12 mouse cellular contexts compared by ENCODE assay signal in genomic region chr13:53734944-53735343, GRCm38 (mm10).
DNase-seq lines count a peak whose midpoint lies in the region; ATAC-seq and TF ChIP-seq lines count a peak whose summit lies in the region.
"Had no signal": no experiment of that assay in that cellular context is flagged by ENCODE, and none has a peak within 500 bp of the region (broad histone marks: within the 10 kb centered on the region; RNA-seq: fewer than 3 reads in every experiment).

No protein-coding gene starts in this region.

- TF ChIP-seq CTCF in intestine, postnatal 0 days (IDR thresholded peaks at IDR 0.05; ENCODE audit: low read depth) = no peak

- H3K36me3 ChIP-seq in intestine, embryonic 15.5 days = no peaks in the 10 kb centered on the region
- H3K36me3 ChIP-seq in intestine, postnatal 0 days (ENCODE audit: control insufficient read depth, insufficient read depth) = no peaks in the 10 kb centered on the region
- no peaks in the 10 kb centered on the region for H3K36me3 ChIP-seq in liver, embryonic 11.5 days (ENCODE audit: control insufficient read depth, insufficient read depth, low read length)
- H3K36me3 ChIP-seq: G1E; hindbrain, embryonic 15.5 days had no signal

- no peak overlapping the region for H3K4me2 ChIP-seq in intestine, embryonic 15.5 days (replicated peaks)
- no peak overlapping the region for H3K4me2 ChIP-seq in intestine, postnatal 0 days (replicated peaks; ENCODE audit: low read depth)
- H3K4me2 ChIP-seq in liver, embryonic 11.5 days = no peak overlapping the region
- H3K4me2 ChIP-seq: hindbrain, embryonic 15.5 days had no signal

- H3K9ac ChIP-seq in intestine, embryonic 15.5 days = no peak overlapping the region
- no peak overlapping the region for H3K9ac ChIP-seq in intestine, postnatal 0 days (ENCODE audit: low read depth, low read length)
- no peak overlapping the region for H3K9ac ChIP-seq in liver, embryonic 11.5 days (ENCODE audit: low read depth, low read length)
- H3K9ac ChIP-seq: hindbrain, embryonic 15.5 days; liver, embryonic 14.5 days had no signal

- peak; percentile 25 for DNase-seq in adrenal gland, postnatal 10 days
- no peak for DNase-seq in adrenal gland, postnatal 4 days (ENCODE audit: low spot score in 2 of 2)
- DNase-seq in Muller cell, postnatal 12 days (ENCODE audit: inconsistent ontology term) = peak; percentile 71
- peak; percentile 73 for DNase-seq in heart, postnatal 4 days
- no peak for DNase-seq in liver, embryonic 11.5 days (ENCODE audit: low spot score)
- DNase-seq in layer of hippocampus, postnatal 14 days (ENCODE audit: low spot score in 2 of 2) = no peak
- DNase-seq: cerebellum, adult 9-10 months had no signal

- H3K9me3 ChIP-seq in intestine, embryonic 15.5 days = no peaks in the 10 kb centered on the region
- no peaks in the 10 kb centered on the region for H3K9me3 ChIP-seq in intestine, postnatal 0 days (ENCODE audit: control insufficient read depth)
- H3K9me3 ChIP-seq in liver, embryonic 11.5 days (ENCODE audit: control insufficient read depth, low read length) = no peaks in the 10 kb centered on the region
- H3K9me3 ChIP-seq: hindbrain, embryonic 15.5 days had no signal

- no peaks in the 10 kb centered on the region for H3K4me1 ChIP-seq in intestine, embryonic 15.5 days (replicated peaks)
- H3K4me1 ChIP-seq in intestine, postnatal 0 days (replicated peaks; ENCODE audit: control insufficient read depth, insufficient read depth, low read length) = no peaks in the 10 kb centered on the region
- no peaks in the 10 kb centered on the region for H3K4me1 ChIP-seq in liver, embryonic 11.5 days (replicated peaks; ENCODE audit: control insufficient read depth, insufficient read depth, low read length)
- H3K4me1 ChIP-seq: hindbrain, embryonic 15.5 days had no signal

- H3K27me3 ChIP-seq in intestine, embryonic 15.5 days (replicated peaks) = no peaks in the 10 kb centered on the region
- no peaks in the 10 kb centered on the region for H3K27me3 ChIP-seq in intestine, postnatal 0 days (replicated peaks; ENCODE audit: control insufficient read depth, insufficient read depth, low read length)
- H3K27me3 ChIP-seq in liver, embryonic 11.5 days (replicated peaks; ENCODE audit: control insufficient read depth, insufficient read depth, low read length) = no peaks in the 10 kb centered on the region
- H3K27me3 ChIP-seq: hindbrain, embryonic 15.5 days had no signal

- H3K27ac ChIP-seq in intestine, embryonic 15.5 days = no peak overlapping the region
- no peak overlapping the region for H3K27ac ChIP-seq in intestine, postnatal 0 days (ENCODE audit: low read depth, low read length)
- H3K27ac ChIP-seq in liver, embryonic 11.5 days (ENCODE audit: low read depth, low read length) = no peak overlapping the region
- H3K27ac ChIP-seq: hindbrain, embryonic 15.5 days; liver, embryonic 14.5 days had no signal

- ATAC-seq in intestine, embryonic 15.5 days = peak; percentile 34; the same call in 1 of the 2 replicates
- no peak for ATAC-seq in intestine, postnatal 0 days
- no peak for ATAC-seq in liver, embryonic 11.5 days (replicated peaks; ENCODE audit: low FRiP score)

- 35% methylated on average over 4 of the region's 4 CpGs for WGBS in intestine, embryonic 15.5 days
- WGBS in intestine, postnatal 0 days = 59% methylated on average over 4 of the region's 4 CpGs
- 77% methylated on average over 4 of the region's 4 CpGs for WGBS in liver, embryonic 11.5 days

- no peak overlapping the region for H3K4me3 ChIP-seq in intestine, embryonic 15.5 days (replicated peaks)
- H3K4me3 ChIP-seq in intestine, postnatal 0 days (ENCODE audit: low read depth, low read length) = no peak overlapping the region
- H3K4me3 ChIP-seq in liver, embryonic 11.5 days (ENCODE audit: low read depth, low read length) = no peak overlapping the region
- H3K4me3 ChIP-seq: hindbrain, embryonic 15.5 days had no signal

Comparison
In these comparisons a context has a peak if more than half of its experiments do, and no peak if none do; other contexts are left out.
1. DNase-seq: peak in adrenal gland, postnatal 10 days (single experiment), Muller cell, postnatal 12 days (single experiment) and heart, postnatal 4 days (single experiment); none in adrenal gland, postnatal 4 days (0 of 2), liver, embryonic 11.5 days (single experiment) and layer of hippocampus, postnatal 14 days (0 of 2).